Mouse (Mus musculus): Measurements from ENCODE around the gene Lifr. TPM values are rescaled to one million over a fixed set of nuclear protein-coding genes. Genes with fewer than 3 reads are reported as not detected.

Lifr gene
- polyA plus RNA-seq, 1 experiment from 2014 or later, result 17.3 TPM

GRCm38 (mm10) chr15:7129127-7129943 lies 38.9 kb downstream of the Lifr start:
- H3K9me3 ChIP-seq (replicated peaks), result no peaks in the 10 kb centered on the region
- H3K4me3 ChIP-seq, result peak overlapping the region; percentile 79
- ATAC-seq (ENCODE audit: insufficient number of reproducible peaks, low FRiP score), result peak; percentile 93
- H3K4me2 ChIP-seq, result peak overlapping the region; percentile 87
- H3K4me1 ChIP-seq (replicated peaks), result peaks cover 23% of the 10 kb centered on the region
- peak overlapping the region; percentile 89 for H3K27ac ChIP-seq (ENCODE audit: poor library complexity, severe bottlenecking)
- 0 out of 2 replicates have a peak, but pooled peaks cover 6% of the 10 kb centered on the region for H3K36me3 ChIP-seq
- H3K9ac ChIP-seq, result peak overlapping the region; percentile 88
- H3K27me3 ChIP-seq (replicated peaks), result no peaks in the 10 kb centered on the region
- WGBS, result 1% methylated on average over 106 of the region's 116 CpGs

GRCm38 (mm10) chr15:7129944-7130287 lies 39.5 kb downstream of the Lifr start:
- no peak for ATAC-seq (ENCODE audit: insufficient number of reproducible peaks, low FRiP score)
- H3K4me2 ChIP-seq, result peak overlapping the region; percentile 87
- peak overlapping the region; percentile 89 for H3K27ac ChIP-seq (ENCODE audit: poor library complexity, severe bottlenecking)
- peak overlapping the region; percentile 88 for H3K9ac ChIP-seq
- 0 out of 2 replicates have a peak, but pooled peaks cover 6% of the 10 kb centered on the region for H3K36me3 ChIP-seq
- H3K4me3 ChIP-seq, result peak overlapping the region; percentile 79
- peaks cover 26% of the 10 kb centered on the region for H3K4me1 ChIP-seq (replicated peaks)
- H3K27me3 ChIP-seq (replicated peaks), result no peaks in the 10 kb centered on the region
- 0% methylated on average over 16 of the region's 16 CpGs for WGBS
- no peaks in the 10 kb centered on the region for H3K9me3 ChIP-seq (replicated peaks)

GRCm38 (mm10) chr15:7130691-7131225 lies 40.3 kb downstream of the Lifr start:
- ATAC-seq (ENCODE audit: insufficient number of reproducible peaks, low FRiP score), result no peak
- H3K36me3 ChIP-seq, result 0 out of 2 replicates have a peak, but pooled peaks cover 6% of the 10 kb centered on the region
- H3K4me2 ChIP-seq, result peak overlapping the region; percentile 87
- H3K4me1 ChIP-seq (replicated peaks), result peaks cover 26% of the 10 kb centered on the region
- H3K9ac ChIP-seq, result peak overlapping the region; percentile 88
- H3K27ac ChIP-seq (ENCODE audit: poor library complexity, severe bottlenecking), result no peak overlapping the region
- H3K4me3 ChIP-seq, result peak overlapping the region; percentile 79
- WGBS, result 35% methylated on average over 7 of the region's 7 CpGs
- no peaks in the 10 kb centered on the region for H3K9me3 ChIP-seq (replicated peaks)
- H3K27me3 ChIP-seq (replicated peaks), result no peaks in the 10 kb centered on the region

DNA sequence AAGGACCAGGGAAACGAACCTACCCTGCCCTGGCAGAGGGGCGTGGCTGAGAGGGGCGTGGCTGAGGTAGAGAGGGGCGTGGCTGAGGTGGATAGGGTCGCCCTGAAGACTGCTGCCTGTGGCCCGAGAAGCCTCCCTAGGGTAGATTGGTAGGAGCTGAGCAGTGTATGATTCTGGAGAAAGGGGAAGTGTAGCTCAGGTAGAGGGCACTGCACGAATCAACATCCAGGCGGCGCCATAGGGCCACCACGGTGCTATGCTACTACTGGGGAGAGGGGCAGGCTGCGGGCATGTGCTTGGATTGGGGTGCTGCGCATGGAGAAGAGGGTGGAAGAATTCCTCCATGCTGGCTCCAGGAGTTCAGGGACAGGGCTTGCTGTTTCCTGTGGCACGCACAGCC lies 42.3 kb downstream of the Lifr start:
- H3K9ac ChIP-seq, result no peak overlapping the region
- no peak overlapping the region for H3K27ac ChIP-seq (ENCODE audit: poor library complexity, severe bottlenecking)
- no peak overlapping the region for H3K4me3 ChIP-seq
- H3K4me2 ChIP-seq, result no peak overlapping the region
- H3K36me3 ChIP-seq, result 0 out of 2 replicates have a peak, but pooled peaks cover 6% of the 10 kb centered on the region
- 57% methylated on average over 13 of the region's 13 CpGs for WGBS
- H3K9me3 ChIP-seq (replicated peaks), result no peaks in the 10 kb centered on the region
- no peaks in the 10 kb centered on the region for H3K27me3 ChIP-seq (replicated peaks)
- ATAC-seq (ENCODE audit: insufficient number of reproducible peaks, low FRiP score), result no peak
- peaks cover 37% of the 10 kb centered on the region for H3K4me1 ChIP-seq (replicated peaks)

DNA sequence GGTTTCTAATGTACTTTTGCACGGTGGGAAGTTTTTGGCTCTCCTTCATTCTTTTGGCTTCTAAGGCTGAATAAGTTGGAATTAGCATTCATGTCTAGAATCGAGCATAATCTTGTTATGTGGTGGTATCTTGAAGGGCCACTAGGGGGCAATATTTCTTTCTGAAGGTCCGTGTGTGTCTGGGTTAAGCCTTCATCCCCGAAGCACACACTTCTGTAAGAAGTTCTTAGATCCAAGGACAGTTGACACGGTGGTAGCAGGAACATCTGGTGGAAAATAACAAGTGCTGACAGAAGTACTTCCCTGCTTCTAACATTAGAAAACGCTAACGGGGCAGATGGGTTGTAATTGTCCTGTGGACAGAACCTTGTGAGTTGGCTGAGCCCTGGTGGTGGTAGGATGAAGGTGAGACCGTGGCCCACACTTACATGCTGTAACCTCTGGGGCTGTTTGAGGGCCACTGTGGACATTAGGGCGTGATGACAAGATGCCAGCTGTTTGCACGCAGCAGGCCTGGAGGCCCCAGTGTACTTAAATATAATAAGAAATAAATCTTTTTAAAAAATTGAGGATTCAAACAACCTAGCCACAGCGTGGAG lies 44.1 kb downstream of the Lifr start:
- ATAC-seq (ENCODE audit: insufficient number of reproducible peaks, low FRiP score), result no peak
- 50% methylated on average over 11 of the region's 11 CpGs for WGBS
- Histone ChIP-seq H3K4me1 (replicated peaks) (peaks cover 40% of the 10 kb centered on the region), H3K36me3 (0 out of 2 replicates have a peak, but pooled peaks cover 6% of the 10 kb centered on the region), H3K9me3 (replicated peaks) (no peaks in the 10 kb centered on the region), H3K4me2 (no peak overlapping the region), H3K27ac (ENCODE audit: poor library complexity, severe bottlenecking) (no peak overlapping the region), H3K27me3 (replicated peaks) (no peaks in the 10 kb centered on the region), H3K9ac (no peak overlapping the region), H3K4me3 (no peak overlapping the region)

- no peak overlapping the region for H3K27ac ChIP-seq (ENCODE audit: poor library complexity, severe bottlenecking)
- H3K36me3 ChIP-seq, result 0 out of 2 replicates have a peak, but pooled peaks cover 6% of the 10 kb centered on the region
- no peak overlapping the region for H3K4me2 ChIP-seq
- no peak overlapping the region for H3K4me3 ChIP-seq
- no peak for ATAC-seq (ENCODE audit: insufficient number of reproducible peaks, low FRiP score)
- no peaks in the 10 kb centered on the region for H3K27me3 ChIP-seq (replicated peaks)
- WGBS, result 76% methylated on average over 6 of the region's 6 CpGs
- H3K9me3 ChIP-seq (replicated peaks), result no peaks in the 10 kb centered on the region
- H3K4me1 ChIP-seq (replicated peaks), result peaks cover 36% of the 10 kb centered on the region
- no peak overlapping the region for H3K9ac ChIP-seq
Measured at GRCm38 (mm10) chr15:7135982-7136562, 45.7 kb downstream of the Lifr start.

DNA sequence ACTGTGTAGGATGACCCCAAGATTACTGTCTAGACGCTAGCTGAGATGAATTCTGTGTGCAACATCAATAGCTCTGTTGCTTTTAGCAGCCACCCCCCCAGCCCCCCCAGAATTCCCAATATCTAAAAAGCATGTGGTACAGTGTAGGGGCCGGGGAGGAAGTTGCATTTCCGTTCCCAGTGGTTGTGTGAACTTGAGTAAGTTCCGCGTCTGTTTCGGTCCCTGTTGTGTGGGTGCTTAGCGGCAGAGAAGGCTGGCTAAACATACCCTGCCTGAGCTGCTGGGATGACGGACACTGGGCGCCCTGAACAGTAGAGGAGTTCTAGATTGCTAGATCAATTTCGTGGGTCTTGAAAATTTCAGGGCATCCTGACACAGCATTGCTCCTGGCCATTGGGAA lies 46.5 kb downstream of the Lifr start:
- no peak overlapping the region for H3K4me2 ChIP-seq
- H3K9me3 ChIP-seq (replicated peaks), result no peaks in the 10 kb centered on the region
- H3K27ac ChIP-seq (ENCODE audit: poor library complexity, severe bottlenecking), result no peak overlapping the region
- no peaks in the 10 kb centered on the region for H3K27me3 ChIP-seq (replicated peaks)
- no peak overlapping the region for H3K4me3 ChIP-seq
- H3K9ac ChIP-seq, result no peak overlapping the region
- WGBS, result 77% methylated on average over 10 of the region's 10 CpGs
- peaks cover 35% of the 10 kb centered on the region for H3K4me1 ChIP-seq (replicated peaks)
- H3K36me3 ChIP-seq, result 0 out of 2 replicates have a peak, but pooled peaks cover 6% of the 10 kb centered on the region
- ATAC-seq (ENCODE audit: insufficient number of reproducible peaks, low FRiP score), result no peak

- Histone ChIP-seq H3K9ac (no peak overlapping the region), H3K4me3 (no peak overlapping the region), H3K4me1 (replicated peaks) (peaks cover 35% of the 10 kb centered on the region), H3K27me3 (replicated peaks) (no peaks in the 10 kb centered on the region), H3K4me2 (no peak overlapping the region), H3K27ac (ENCODE audit: poor library complexity, severe bottlenecking) (no peak overlapping the region), H3K9me3 (replicated peaks) (no peaks in the 10 kb centered on the region), H3K36me3 (0 out of 2 replicates have a peak, but pooled peaks cover 3% of the 10 kb centered on the region)
- no peak for ATAC-seq (ENCODE audit: insufficient number of reproducible peaks, low FRiP score)
- WGBS, result 75% methylated on average over 12 of the region's 12 CpGs
Measured at GRCm38 (mm10) chr15:7137607-7138006, 47.2 kb downstream of the Lifr start.

GRCm38 (mm10) chr15:7138471-7138870 lies 48.1 kb downstream of the Lifr start:
- 91% methylated on average over 14 of the region's 14 CpGs for WGBS
- Histone ChIP-seq H3K9ac (no peak overlapping the region), H3K36me3 (no peaks in the 10 kb centered on the region), H3K9me3 (replicated peaks) (no peaks in the 10 kb centered on the region), H3K27ac (ENCODE audit: poor library complexity, severe bottlenecking) (no peak overlapping the region), H3K4me2 (no peak overlapping the region), H3K4me1 (replicated peaks) (peaks cover 36% of the 10 kb centered on the region), H3K27me3 (replicated peaks) (no peaks in the 10 kb centered on the region), H3K4me3 (no peak overlapping the region)
- ATAC-seq (ENCODE audit: insufficient number of reproducible peaks, low FRiP score), result no peak

- WGBS, result 78% methylated on average over 7 of the region's 7 CpGs
- Histone ChIP-seq H3K4me3 (no peak overlapping the region), H3K4me1 (replicated peaks) (peaks cover 42% of the 10 kb centered on the region), H3K27me3 (replicated peaks) (no peaks in the 10 kb centered on the region), H3K4me2 (no peak overlapping the region), H3K36me3 (no peaks in the 10 kb centered on the region), H3K27ac (ENCODE audit: poor library complexity, severe bottlenecking) (no peak overlapping the region), H3K9ac (no peak overlapping the region), H3K9me3 (replicated peaks) (no peaks in the 10 kb centered on the region)
- no peak for ATAC-seq (ENCODE audit: insufficient number of reproducible peaks, low FRiP score)
Measured at GRCm38 (mm10) chr15:7140322-7140721, 49.9 kb downstream of the Lifr start.

GRCm38 (mm10) chr15:7141246-7141645 lies 50.8 kb downstream of the Lifr start:
- peak overlapping the region; percentile 38 for H3K4me2 ChIP-seq
- peak overlapping the region; percentile 32; the same call in 1 of the 2 replicates for H3K9ac ChIP-seq
- H3K9me3 ChIP-seq (replicated peaks), result no peaks in the 10 kb centered on the region
- 60% methylated on average over 13 of the region's 13 CpGs for WGBS
- ATAC-seq (ENCODE audit: insufficient number of reproducible peaks, low FRiP score), result no peak
- H3K27me3 ChIP-seq (replicated peaks), result no peaks in the 10 kb centered on the region
- H3K27ac ChIP-seq (ENCODE audit: poor library complexity, severe bottlenecking), result no peak overlapping the region
- H3K4me1 ChIP-seq (replicated peaks), result peaks cover 47% of the 10 kb centered on the region
- H3K4me3 ChIP-seq, result no peak overlapping the region
- no peaks in the 10 kb centered on the region for H3K36me3 ChIP-seq
